Mouse (Mus musculus): Measurements from ENCODE around the gene Galnt17. TPM values are rescaled to one million over a fixed set of nuclear protein-coding genes. Genes with fewer than 3 reads are reported as not detected.

The Galnt17 gene
- under 1 TPM in 1 of 2 experiments, not detected in 1; under 0.01 TPM for polyA plus RNA-seq (2012; fragmentation: generic; extraction: Trizol)

DNA sequence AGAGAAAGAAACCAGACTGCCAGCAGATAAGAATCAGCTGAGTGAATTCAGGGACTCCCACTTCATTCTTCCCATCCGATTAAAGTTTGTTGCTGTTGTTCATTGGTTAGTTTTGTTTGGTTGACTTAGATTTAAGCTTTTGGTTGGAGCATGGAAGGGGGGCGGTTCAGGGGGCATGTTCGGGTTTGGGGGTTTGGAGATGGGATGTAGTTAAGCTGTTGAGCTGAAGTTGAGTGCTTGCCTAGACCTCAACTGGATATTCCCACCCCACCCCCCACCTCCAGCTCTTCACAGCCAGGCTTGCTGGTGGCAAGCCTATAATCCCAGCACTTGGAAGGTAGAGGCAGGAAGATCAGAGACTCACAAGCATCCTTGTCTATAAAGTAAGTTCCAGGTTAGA, at the start of gene Galnt17:
Galnt17 (minus strand) TSS at position 101 of the 400 bp plus-strand sequence.

Measured in C3H10T1/2 (cell line).